In genomic region chr8:50160326-50160725, GRCm38 (mm10) we compare ENCODE assay signal across 19 mouse cellular contexts.
DNase-seq lines count a peak whose midpoint lies in the region; ATAC-seq and TF ChIP-seq lines count a peak whose summit lies in the region.
"Had no signal": no experiment of that assay in that cellular context is flagged by ENCODE, and none has a peak within 500 bp of the region (broad histone marks: within the 10 kb centered on the region; RNA-seq: fewer than 3 reads in every experiment).

No protein-coding gene starts in this region.

- H3K27me3 ChIP-seq in hindbrain, embryonic 16.5 days (replicated peaks; ENCODE audit: control insufficient read depth, insufficient read depth, low read length): no peaks in the 10 kb centered on the region
- H3K27me3 ChIP-seq in hindbrain, postnatal 0 days (ENCODE audit: insufficient read depth, low read length): no peaks in the 10 kb centered on the region
- H3K27me3 ChIP-seq in limb, embryonic 14.5 days (ENCODE audit: control insufficient read depth, insufficient read depth, low read length): no peaks in the 10 kb centered on the region
- no peaks in the 10 kb centered on the region for H3K27me3 ChIP-seq in heart, embryonic 11.5 days (ENCODE audit: control insufficient read depth, insufficient read depth, low read length)
- H3K27me3 ChIP-seq: embryonic facial prominence, embryonic 12.5 days; Patski had no signal

- DNase-seq in hindbrain, postnatal 0 days (ENCODE audit: low spot score): no peak
- peak; percentile 1 for DNase-seq in right cerebral cortex, adult 18-20 months
- DNase-seq in right cerebral cortex, adult 2 months (ENCODE audit: low spot score in 2 of 2): no peak
- no peak for DNase-seq in limb, embryonic 14.5 days (ENCODE audit: low spot score)
- no peak for DNase-seq in retina, embryonic 14.5 days (ENCODE audit: low spot score)
- DNase-seq: adrenal gland, postnatal 14 days; cerebellum, adult 2 months; heart, adult 18-20 months; kidney, adult 8-10 months; kidney, postnatal 36 days; liver; liver, postnatal 0 days; lung, postnatal 36 days; retina, postnatal 1 day had no signal

- H3K4me3 ChIP-seq in hindbrain, embryonic 16.5 days (ENCODE audit: low read length): no peak overlapping the region
- no peak overlapping the region for H3K4me3 ChIP-seq in hindbrain, postnatal 0 days (ENCODE audit: low read length)
- no peak overlapping the region for H3K4me3 ChIP-seq in limb, embryonic 14.5 days (replicated peaks; ENCODE audit: low read length)
- H3K4me3 ChIP-seq in heart, embryonic 11.5 days (ENCODE audit: low read depth, low read length): no peak overlapping the region
- H3K4me3 ChIP-seq: embryonic facial prominence, embryonic 12.5 days had no signal

- no peak for TF ChIP-seq POLR2A in limb, embryonic 14.5 days (IDR thresholded peaks at IDR 0.05; ENCODE audit: borderline replicate concordance, extremely low read depth, insufficient read depth, insufficient read length)

- ATAC-seq in hindbrain, embryonic 16.5 days: peak; percentile 50; the same call in 1 of the 2 replicates
- ATAC-seq in hindbrain, postnatal 0 days: no peak
- ATAC-seq in limb, embryonic 14.5 days (ENCODE audit: low FRiP score, low read depth): peak; percentile 27; the same call in 1 of the 2 replicates
- ATAC-seq in heart, embryonic 11.5 days (replicated peaks; ENCODE audit: insufficient number of reproducible peaks, low FRiP score, low TSS enrichment): no peak
- ATAC-seq: activated CD4-positive, CD25-positive, alpha-beta regulatory T cell, adult 4 months; liver, postnatal 0 days; Patski had no signal

- H3K9ac ChIP-seq in hindbrain, embryonic 16.5 days (ENCODE audit: low read depth, low read length): no peak overlapping the region
- H3K9ac ChIP-seq in hindbrain, postnatal 0 days (replicated peaks; ENCODE audit: low read length): no peak overlapping the region
- no peak overlapping the region for H3K9ac ChIP-seq in limb, embryonic 14.5 days (ENCODE audit: low read depth, low read length, severe bottlenecking)
- no peak overlapping the region for H3K9ac ChIP-seq in heart, embryonic 11.5 days (ENCODE audit: low read depth, low read length)
- H3K9ac ChIP-seq: embryonic facial prominence, embryonic 12.5 days; liver, postnatal 0 days had no signal

- 56% methylated on average over 5 of the region's 5 CpGs for WGBS in hindbrain, embryonic 16.5 days
- WGBS in hindbrain, postnatal 0 days: 59% methylated on average over 5 of the region's 5 CpGs
- 46% methylated on average over 5 of the region's 5 CpGs for WGBS in limb, embryonic 14.5 days
- WGBS in heart, embryonic 11.5 days (ENCODE audit: insufficient replicate concordance): 66% methylated on average over 5 of the region's 5 CpGs

- H3K27ac ChIP-seq in hindbrain, embryonic 16.5 days (ENCODE audit: low read depth, low read length): no peak overlapping the region
- H3K27ac ChIP-seq in hindbrain, postnatal 0 days: no peak overlapping the region
- H3K27ac ChIP-seq in limb, embryonic 14.5 days (replicated peaks; ENCODE audit: low read depth, low read length): no peak overlapping the region
- H3K27ac ChIP-seq in heart, embryonic 11.5 days (ENCODE audit: low read depth, low read length): no peak overlapping the region
- H3K27ac ChIP-seq: embryonic facial prominence, embryonic 12.5 days had no signal

- H3K4me1 ChIP-seq in hindbrain, embryonic 16.5 days (ENCODE audit: control insufficient read depth, insufficient read depth, low read depth, low read length): no peaks in the 10 kb centered on the region
- H3K4me1 ChIP-seq in hindbrain, postnatal 0 days (ENCODE audit: insufficient read depth, low read length): no peaks in the 10 kb centered on the region
- peaks cover 4% of the 10 kb centered on the region; the same call in 1 of the 2 replicates for H3K4me1 ChIP-seq in limb, embryonic 14.5 days (ENCODE audit: control insufficient read depth, insufficient read depth, low read length)
- H3K4me1 ChIP-seq in heart, embryonic 11.5 days (ENCODE audit: control insufficient read depth, insufficient read depth, low read length): no peaks in the 10 kb centered on the region

- TF ChIP-seq CTCF in hindbrain, postnatal 0 days (IDR thresholded peaks at IDR 0.05; ENCODE audit: low read depth): no peak

- H3K36me3 ChIP-seq in hindbrain, embryonic 16.5 days (ENCODE audit: control insufficient read depth, insufficient read depth, low read length): no peaks in the 10 kb centered on the region
- no peaks in the 10 kb centered on the region for H3K36me3 ChIP-seq in hindbrain, postnatal 0 days (ENCODE audit: insufficient read depth, low read length)
- no peaks in the 10 kb centered on the region for H3K36me3 ChIP-seq in limb, embryonic 14.5 days (ENCODE audit: control insufficient read depth, insufficient read depth, low read length)
- no peaks in the 10 kb centered on the region for H3K36me3 ChIP-seq in heart, embryonic 11.5 days (ENCODE audit: control insufficient read depth, insufficient read depth, low read length)
- H3K36me3 ChIP-seq: embryonic facial prominence, embryonic 12.5 days had no signal

- 0 out of 2 replicates have a peak overlapping the region, but pooled peaks have one; percentile 7 for H3K4me2 ChIP-seq in hindbrain, embryonic 16.5 days (ENCODE audit: low read length)
- H3K4me2 ChIP-seq in hindbrain, postnatal 0 days (ENCODE audit: low read depth, low read length): no peak overlapping the region
- H3K4me2 ChIP-seq in limb, embryonic 14.5 days (replicated peaks; ENCODE audit: low read depth, low read length, severe bottlenecking): no peak overlapping the region
- H3K4me2 ChIP-seq in heart, embryonic 11.5 days: no peak overlapping the region
- H3K4me2 ChIP-seq: embryonic facial prominence, embryonic 12.5 days had no signal

- no peaks in the 10 kb centered on the region for H3K9me3 ChIP-seq in hindbrain, embryonic 16.5 days (ENCODE audit: control insufficient read depth, low read length)
- H3K9me3 ChIP-seq in hindbrain, postnatal 0 days (ENCODE audit: low read length): no peaks in the 10 kb centered on the region
- H3K9me3 ChIP-seq in limb, embryonic 14.5 days (ENCODE audit: control insufficient read depth, low read length): no peaks in the 10 kb centered on the region
- no peaks in the 10 kb centered on the region for H3K9me3 ChIP-seq in heart, embryonic 11.5 days (replicated peaks; ENCODE audit: control insufficient read depth, low read length)
- H3K9me3 ChIP-seq: embryonic facial prominence, embryonic 12.5 days had no signal

Comparison
In these comparisons a context has a peak if more than half of its experiments do, and no peak if none do; other contexts are left out.
1. ATAC-seq: peak in hindbrain, embryonic 16.5 days (single experiment) and limb, embryonic 14.5 days (single experiment); none in hindbrain, postnatal 0 days (single experiment) and heart, embryonic 11.5 days (single experiment).